Mouse (Mus musculus) C2C12 (cell line): Measurements from ENCODE around the gene Zfp341.

Experiments
- CEBPB ChIP-seq: IDR thresholded peaks from one replicate; pipeline ENCODE4 v1.6.1; 2011; ENCODE audit warnings: low read depth, mild to moderate bottlenecking, control low read depth, moderate library complexity
- CTCF ChIP-seq: IDR thresholded peaks from one replicate; pipeline ENCODE4 v1.5.1; 2011; ENCODE audit not compliant: control insufficient read depth, insufficient read depth, insufficient read length
- MYOD1 ChIP-seq: IDR thresholded peaks from one replicate; pipeline ENCODE4 v1.6.1; 2011; ENCODE audit warnings: low read depth; ENCODE audit not compliant: control insufficient read depth, insufficient read length
- MYOG ChIP-seq: IDR thresholded peaks from one replicate; pipeline ENCODE4 v1.6.1; 2011; ENCODE audit not compliant: control insufficient read depth, insufficient read length; ENCODE audit errors: extremely low read depth
- USF1 ChIP-seq: IDR thresholded peaks from one replicate; pipeline ENCODE4 v1.6.1; 2011; ENCODE audit warnings: low read depth, mild to moderate bottlenecking, control low read depth, moderate library complexity

DNA sequence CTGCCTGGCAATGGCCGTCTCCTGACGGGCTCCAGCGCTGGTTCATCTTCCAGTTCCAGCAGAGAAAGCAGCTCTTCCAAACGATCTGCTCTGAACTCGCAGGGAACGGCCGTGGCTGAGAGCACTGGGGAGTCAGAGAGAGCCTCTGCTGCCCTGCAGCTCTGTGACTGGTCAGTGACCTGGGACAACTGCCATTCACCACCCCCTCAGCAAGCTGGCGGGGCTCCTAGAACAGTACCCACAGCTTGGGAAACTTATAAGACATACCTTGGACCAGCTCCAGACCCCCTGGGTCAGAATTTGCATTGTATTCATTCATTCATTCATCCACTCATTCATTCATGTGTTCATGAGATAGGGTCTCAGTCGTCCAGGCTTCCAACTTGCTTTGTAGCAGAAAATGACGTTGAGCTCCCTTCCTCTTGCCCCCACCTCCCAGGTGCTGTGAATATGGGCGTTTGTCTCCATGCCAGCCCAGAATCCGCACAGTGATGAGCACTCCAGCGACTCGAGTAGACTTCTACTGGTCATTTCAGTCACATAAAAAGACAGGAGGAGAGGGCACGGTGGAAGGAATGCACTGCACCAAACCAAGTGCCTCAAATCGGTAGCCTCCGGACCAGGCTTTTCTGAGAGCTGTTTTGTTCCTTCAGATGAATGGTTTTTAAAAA lies 28.0 kb upstream of the Zfp341 start:
- TF ChIP-seq USF1 (no peak), MYOG (no peak), CTCF (no peak), MYOD1 (no peak), CEBPB (no peak)
